Mouse (Mus musculus) liver, embryonic 14.5 days (tissue): Measurements from ENCODE around the gene Mxd3.

Source experiments
- CTCF ChIP-seq: IDR thresholded peaks from 2 replicates; pipeline ENCODE4 v1.5.1; 2016; ENCODE audit warnings: antibody characterized with exemption, low read depth, control low read depth
- EP300 ChIP-seq: IDR thresholded peaks from 2 replicates; pipeline ENCODE4 v1.6.1; 2016; ENCODE audit warnings: antibody characterized with exemption, low read depth

- TF ChIP-seq CTCF (no peak), EP300 (no peak)
Observed at GRCm38 (mm10) chr13:55318351-55318750, 11.3 kb downstream of the Mxd3 start.
